Mouse (Mus musculus) lung, postnatal 0 days (tissue): ENCODE results near the gene Prrc2c. TPM values are rescaled to one million over a fixed set of nuclear protein-coding genes. Genes with fewer than 3 reads are reported as not detected.

Source experiments
- ATAC-seq: fragments of 200-750 bp; cut with Nextera tagmentation; 2 replicates; pipeline ENCODE4 v1.8.0; 2017; ENCODE audit warnings: moderate library complexity
- DNase-seq: peaks from one replicate; pipeline ENCODE4 v3.0.0-alpha.2; 2016; ENCODE audit warnings: low spot score
- H3K27ac ChIP-seq: fragments of 300-500 bp; sonication (generic); 2 replicates; pipeline ENCODE4 v1.5.1; 2014; ENCODE audit warnings: antibody characterized with exemption, mild to moderate bottlenecking, low read length, mixed read lengths
- H3K27me3 ChIP-seq: fragments of 300-500 bp; sonication (generic); replicated peaks from 2 replicates; pipeline ENCODE4 v1.6.1; 2014; ENCODE audit warnings: low read length, mixed read lengths; ENCODE audit not compliant: insufficient read depth
- H3K36me3 ChIP-seq: fragments of 300-500 bp; sonication (generic); 2 replicates; pipeline ENCODE4 v1.6.1; 2014; ENCODE audit warnings: low read length, mixed read lengths; ENCODE audit not compliant: insufficient read depth
- H3K4me1 ChIP-seq: fragments of 300-500 bp; sonication (generic); 2 replicates; pipeline ENCODE4 v1.6.1; 2014; ENCODE audit warnings: antibody characterized with exemption, low read depth, low read length, mixed read lengths; ENCODE audit not compliant: insufficient read depth
- H3K4me2 ChIP-seq: fragments of 300-500 bp; sonication (generic); replicated peaks from 2 replicates; pipeline ENCODE4 v1.6.1; 2014; ENCODE audit warnings: low read depth, mild to moderate bottlenecking, low read length, moderate library complexity, mixed read lengths
- H3K4me3 ChIP-seq: fragments of 300-500 bp; sonication (generic); 2 replicates; pipeline ENCODE4 v1.5.1; 2014; ENCODE audit warnings: low read depth, low read length
- H3K9ac ChIP-seq: fragments of 300-500 bp; sonication (generic); replicated peaks from 2 replicates; pipeline ENCODE4 v1.6.1; 2014; ENCODE audit warnings: low read depth, mild to moderate bottlenecking
- H3K9me3 ChIP-seq: fragments of 300-500 bp; sonication (generic); 2 replicates; pipeline ENCODE4 v1.6.1; 2016; ENCODE audit warnings: low read length, mixed read lengths
- CTCF ChIP-seq: IDR thresholded peaks from 2 replicates; pipeline ENCODE4 v1.5.1; 2016; ENCODE audit warnings: antibody characterized with exemption, mild to moderate bottlenecking
- EP300 ChIP-seq: IDR thresholded peaks from 2 replicates; pipeline ENCODE4 v1.6.1; 2016; ENCODE audit warnings: antibody characterized with exemption, mild to moderate bottlenecking, control low read depth
- WGBS: fragments of 180-500 bp; shearing (Covaris S2); extraction: QIAGEN DNeasy Blood & Tissue Kit; methylation state at CpG from one replicate; pipeline ENCODE4 v1.1.7; 2014; 5-methylcytosine and 5-hydroxymethylcytosine counted together
- polyA plus RNA-seq: library from polyadenylated mRNA; unstranded; fragments of >200 nt; fragmentation: Nextera tagmentation; extraction: Ambion mirVana; gene quantifications from 2 replicates; pipeline ENCODE4 v1.2.1, GENCODE M21; 2015

Gene Prrc2c
- polyA plus RNA-seq, 1 experiment from 2014 or later, result 108 TPM

- WGBS, result 89% methylated on average over 2 of the region's 2 CpGs
- no peak for ATAC-seq
- TF ChIP-seq CTCF (no peak), EP300 (no peak)
- Histone ChIP-seq H3K4me2 (no peak overlapping the region), H3K27me3 (no peaks in the 10 kb centered on the region), H3K27ac (no peak overlapping the region), H3K36me3 (peaks cover 26% of the 10 kb centered on the region), H3K9ac (no peak overlapping the region), H3K4me1 (no peaks in the 10 kb centered on the region), H3K4me3 (no peak overlapping the region), H3K9me3 (no peaks in the 10 kb centered on the region)
- DNase-seq, result no peak
These were observed 19.7 kb downstream of the Prrc2c start for GRCm38 (mm10) chr1:162720645-162721044.

- DNase-seq (no peak), ATAC-seq (no peak)
- 66% methylated on average over 8 of the region's 8 CpGs for WGBS
- no peak overlapping the region for H3K4me2 ChIP-seq
- TF ChIP-seq CTCF (no peak), EP300 (no peak)
- no peaks in the 10 kb centered on the region for H3K4me1 ChIP-seq
- no peaks in the 10 kb centered on the region for H3K9me3 ChIP-seq
- no peak overlapping the region for H3K9ac ChIP-seq
- peaks cover 55% of the 10 kb centered on the region for H3K36me3 ChIP-seq
- H3K4me3 ChIP-seq, result no peak overlapping the region
- H3K27me3 ChIP-seq, result no peaks in the 10 kb centered on the region
- H3K27ac ChIP-seq, result no peak overlapping the region
These were observed 39.8 kb downstream of the Prrc2c start for GRCm38 (mm10) chr1:162700389-162701066.

GRCm38 (mm10) chr1:162697866-162698265 lies 42.5 kb downstream of the Prrc2c start:
- H3K27me3 ChIP-seq, result no peaks in the 10 kb centered on the region
- no peak overlapping the region for H3K4me3 ChIP-seq
- TF ChIP-seq CTCF (no peak), EP300 (no peak)
- no peak overlapping the region for H3K27ac ChIP-seq
- H3K9me3 ChIP-seq, result no peaks in the 10 kb centered on the region
- no peak overlapping the region for H3K9ac ChIP-seq
- no peak overlapping the region for H3K4me2 ChIP-seq
- H3K36me3 ChIP-seq, result peaks cover 53% of the 10 kb centered on the region
- DNase-seq (no peak), ATAC-seq (no peak)
- 94% methylated on average over 6 of the region's 6 CpGs for WGBS
- H3K4me1 ChIP-seq, result no peaks in the 10 kb centered on the region

- Histone ChIP-seq H3K36me3 (peaks cover 56% of the 10 kb centered on the region), H3K9ac (no peak overlapping the region), H3K4me2 (no peak overlapping the region), H3K27ac (no peak overlapping the region), H3K4me1 (no peaks in the 10 kb centered on the region), H3K4me3 (no peak overlapping the region), H3K9me3 (no peaks in the 10 kb centered on the region), H3K27me3 (no peaks in the 10 kb centered on the region)
- DNase-seq (no peak), ATAC-seq (no peak)
- TF ChIP-seq CTCF (no peak), EP300 (no peak)
- WGBS, result 89% methylated on average over 2 of the region's 2 CpGs
These were observed 46.6 kb downstream of the Prrc2c start for GRCm38 (mm10) chr1:162693721-162694120.

GRCm38 (mm10) chr1:162665486-162666174 lies 74.7 kb downstream of the Prrc2c start:
- ATAC-seq (peak; percentile 75), DNase-seq (peak; percentile 32)
- Histone ChIP-seq H3K9me3 (no peaks in the 10 kb centered on the region), H3K4me1 (no peaks in the 10 kb centered on the region; the same call in 1 of the 2 replicates), H3K9ac (no peak overlapping the region), H3K27ac (no peak overlapping the region), H3K4me2 (peak overlapping the region; percentile 41), H3K36me3 (no peaks in the 10 kb centered on the region), H3K27me3 (no peaks in the 10 kb centered on the region), H3K4me3 (no peak overlapping the region)
- WGBS, result 2% methylated on average over 11 of the region's 11 CpGs
- TF ChIP-seq EP300 (no peak), CTCF (no peak)

GRCm38 (mm10) chr1:162664826-162665475 lies 75.4 kb downstream of the Prrc2c start:
- H3K36me3 ChIP-seq, result no peaks in the 10 kb centered on the region
- no peak overlapping the region for H3K4me3 ChIP-seq
- TF ChIP-seq CTCF (peak; percentile 93), EP300 (no peak)
- H3K27ac ChIP-seq, result no peak overlapping the region
- no peaks in the 10 kb centered on the region; the same call in 1 of the 2 replicates for H3K4me1 ChIP-seq
- peak overlapping the region; percentile 41; the same call in 1 of the 2 replicates for H3K4me2 ChIP-seq
- peak; percentile 97 for ATAC-seq
- 12% methylated on average over 10 of the region's 10 CpGs for WGBS
- DNase-seq, result peak; percentile 94
- no peak overlapping the region for H3K9ac ChIP-seq
- no peaks in the 10 kb centered on the region for H3K27me3 ChIP-seq
- H3K9me3 ChIP-seq, result no peaks in the 10 kb centered on the region
